ENCODE assay signal across 8 mouse cellular contexts in genomic region chr19:7264088-7264765, GRCm38 (mm10). TPM values are rescaled to one million over a fixed set of nuclear protein-coding genes. Genes with fewer than 3 reads are reported as not detected.
DNase-seq lines count a peak whose midpoint lies in the region; ATAC-seq lines count a peak whose summit lies in the region.

No protein-coding gene starts in this region.

- H3K36me3 ChIP-seq in forebrain, embryonic 12.5 days (replicated peaks), result no peaks in the 10 kb centered on the region

- peaks cover 40% of the 10 kb centered on the region for H3K4me1 ChIP-seq in forebrain, embryonic 12.5 days

- peak; percentile 73 for DNase-seq in MN1 (ENCODE audit: low spot score)
- peak; percentile 83 to 91 for DNase-seq in heart, postnatal 10 days
- peak; percentile 77 to 94 for DNase-seq in kidney, postnatal 36 days
- peak; percentile 74 to 86 for DNase-seq in lung, postnatal 4 days
- DNase-seq in right cerebral cortex, postnatal 4 days, result peak; percentile 83
- peak; percentile 63 to 89 for DNase-seq in urinary bladder, postnatal 4 days (ENCODE audit: low spot score in 2 of 2)

- peak; percentile 54; the same call in 1 of the 2 replicates for ATAC-seq in cerebellum, adult (ENCODE audit: insufficient number of reproducible peaks, low FRiP score, low TSS enrichment)
- ATAC-seq in forebrain, embryonic 12.5 days (ENCODE audit: low FRiP score), result no peak

- peak overlapping the region; percentile 44 for H3K9ac ChIP-seq in forebrain, embryonic 12.5 days

- no peaks in the 10 kb centered on the region for H3K9me3 ChIP-seq in forebrain, embryonic 12.5 days

- H3K27ac ChIP-seq in forebrain, embryonic 12.5 days, result peak overlapping the region; percentile 100

- WGBS in forebrain, embryonic 12.5 days, result 17% methylated on average over 9 of the region's 9 CpGs

- intact Hi-C loops in heart, postnatal 10 days (cut with DNase I), result loop anchor here (2.0 kb wide), 1 partner anchor 77 kb away; the partner anchor contains the start of gene Mark2

- H3K4me3 ChIP-seq in forebrain, embryonic 12.5 days (replicated peaks), result no peak overlapping the region

- peak overlapping the region; percentile 97 for H3K4me2 ChIP-seq in forebrain, embryonic 12.5 days

- no peaks in the 10 kb centered on the region for H3K27me3 ChIP-seq in forebrain, embryonic 12.5 days

RNA-seq across cellular contexts. Expression of gene Rcor2, which starts 2.9 kb away (rescaled TPM):
- 88.6 and 89.4 TPM in 2 replicates for polyA plus RNA-seq in forebrain, embryonic 12.5 days (2016; fragmentation: Nextera tagmentation; extraction: Ambion mirVana)
- total RNA-seq in heart, postnatal 10 days (2021), result 10 to 100 TPM; 12.9 to 26.0 TPM

RNA-seq across cellular contexts. Expression of gene Naa40, which starts 23.2 kb away (rescaled TPM):
- polyA plus RNA-seq in forebrain, embryonic 12.5 days (2016; fragmentation: Nextera tagmentation; extraction: Ambion mirVana), result 90.0 and 92.2 TPM in 2 replicates
- total RNA-seq in heart, postnatal 10 days (2021), result 10 to 100 TPM; 25.5 to 28.7 TPM

RNA-seq across cellular contexts. Expression of gene Cox8a, which starts 46.8 kb away (rescaled TPM):
- 781 and 789 TPM in 2 replicates for polyA plus RNA-seq in forebrain, embryonic 12.5 days (2016; fragmentation: Nextera tagmentation; extraction: Ambion mirVana)
- total RNA-seq in heart, postnatal 10 days (2021), result 100 to 1,000 TPM; 661 to 717 TPM

RNA-seq across cellular contexts. Expression of gene Otub1, which starts 58.1 kb away (rescaled TPM):
- 220 and 238 TPM in 2 replicates for polyA plus RNA-seq in forebrain, embryonic 12.5 days (2016; fragmentation: Nextera tagmentation; extraction: Ambion mirVana)
- 100 to 1,000 TPM; 102 to 104 TPM for total RNA-seq in heart, postnatal 10 days (2021)
